Mouse (Mus musculus) hindbrain, postnatal 0 days (tissue): ENCODE data around the gene Lrrc46. TPM values are rescaled to one million over a fixed set of nuclear protein-coding genes. Genes with fewer than 3 reads are reported as not detected.

Experiments
- ATAC-seq: fragments of 200-750 bp; cut with Nextera tagmentation; 2 replicates; pipeline ENCODE4 v1.8.0; 2017; ENCODE audit warnings: mild to moderate bottlenecking, moderate TSS enrichment, moderate library complexity
- DNase-seq: peaks from one replicate; pipeline ENCODE4 v3.0.0-alpha.2; 2015; ENCODE audit warnings: low spot score
- H3K27ac ChIP-seq: fragments of 300-500 bp; sonication (generic); 2 replicates; pipeline ENCODE4 v1.5.1; 2014; ENCODE audit warnings: mild to moderate bottlenecking
- H3K27me3 ChIP-seq: fragments of 300-500 bp; sonication (generic); 2 replicates; pipeline ENCODE4 v1.6.1; 2014; ENCODE audit warnings: low read length, mixed read lengths; ENCODE audit not compliant: insufficient read depth
- H3K36me3 ChIP-seq: fragments of 300-500 bp; sonication (generic); 2 replicates; pipeline ENCODE4 v1.6.1; 2014; ENCODE audit warnings: low read length, mixed read lengths; ENCODE audit not compliant: insufficient read depth
- H3K4me1 ChIP-seq: fragments of 300-500 bp; sonication (generic); 2 replicates; pipeline ENCODE4 v1.6.1; 2014; ENCODE audit warnings: antibody characterized with exemption, low read length, mixed read lengths; ENCODE audit not compliant: insufficient read depth
- H3K4me2 ChIP-seq: fragments of 300-500 bp; sonication (generic); 2 replicates; pipeline ENCODE4 v1.6.1; 2014; ENCODE audit warnings: low read depth, mild to moderate bottlenecking, low read length, moderate library complexity, mixed read lengths
- H3K4me3 ChIP-seq: fragments of 300-500 bp; sonication (generic); 2 replicates; pipeline ENCODE4 v1.5.1; 2014; ENCODE audit warnings: low read length
- H3K9ac ChIP-seq: fragments of 300-500 bp; sonication (generic); replicated peaks from 2 replicates; pipeline ENCODE4 v1.6.1; 2014; ENCODE audit warnings: mild to moderate bottlenecking, low read length, moderate library complexity, mixed read lengths
- H3K9me3 ChIP-seq: fragments of 300-500 bp; sonication (generic); 2 replicates; pipeline ENCODE4 v1.6.1; 2016; ENCODE audit warnings: low read length, mixed read lengths
- CTCF ChIP-seq: IDR thresholded peaks from 2 replicates; pipeline ENCODE4 v1.5.1; 2016; ENCODE audit warnings: antibody characterized with exemption, control low read depth, low read depth
- WGBS: fragments of 180-500 bp; shearing (Covaris S2); extraction: QIAGEN DNeasy Blood & Tissue Kit; methylation state at CpG from one replicate; pipeline ENCODE4 v1.1.7; 2014; 5-methylcytosine and 5-hydroxymethylcytosine counted together
- polyA plus RNA-seq: library from polyadenylated mRNA; unstranded; fragments of >200 nt; fragmentation: Nextera tagmentation; extraction: Ambion mirVana; gene quantifications from 2 replicates; pipeline ENCODE4 v1.2.1, GENCODE M21; 2015
- total RNA-seq: library from RNA; depleted of rRNA; stranded (reverse); fragments of >200 nt; gene quantifications from 2 replicates; pipeline ENCODE4 v1.2.3, GENCODE M21; 2014

Lrrc46 gene
- total and polyA plus RNA-seq, 2 experiments from 2014 or later: 3.5 TPM

- H3K36me3 ChIP-seq: peaks cover 17% of the 10 kb centered on the region; the same call in 1 of the 2 replicates
- H3K9ac ChIP-seq: no peak overlapping the region
- DNase-seq (no peak), ATAC-seq (no peak)
- H3K27me3 ChIP-seq: no peaks in the 10 kb centered on the region
- no peak overlapping the region for H3K4me3 ChIP-seq
- H3K4me1 ChIP-seq: peaks cover 22% of the 10 kb centered on the region
- 73% methylated on average over 6 of the region's 6 CpGs for WGBS
- TF ChIP-seq CTCF: no peak
- peak overlapping the region; percentile 78; the same call in 1 of the 2 replicates for H3K27ac ChIP-seq
- no peak overlapping the region for H3K4me2 ChIP-seq
- no peaks in the 10 kb centered on the region for H3K9me3 ChIP-seq
Observed at GRCm38 (mm10) chr11:97049492-97050085, 8.4 kb upstream of the Lrrc46 start.

GRCm38 (mm10) chr11:97048090-97048650 is 7.0 kb upstream of the Lrrc46 start:
- Histone ChIP-seq H3K9ac (no peak overlapping the region), H3K36me3 (0 out of 2 replicates have a peak, but pooled peaks cover 6% of the 10 kb centered on the region), H3K27me3 (no peaks in the 10 kb centered on the region), H3K4me3 (no peak overlapping the region), H3K9me3 (no peaks in the 10 kb centered on the region), H3K4me1 (peaks cover 22% of the 10 kb centered on the region), H3K27ac (no peak overlapping the region), H3K4me2 (no peak overlapping the region)
- DNase-seq (no peak), ATAC-seq (no peak)
- no peak for TF ChIP-seq CTCF
- WGBS: 79% methylated on average over 8 of the region's 8 CpGs

DNA sequence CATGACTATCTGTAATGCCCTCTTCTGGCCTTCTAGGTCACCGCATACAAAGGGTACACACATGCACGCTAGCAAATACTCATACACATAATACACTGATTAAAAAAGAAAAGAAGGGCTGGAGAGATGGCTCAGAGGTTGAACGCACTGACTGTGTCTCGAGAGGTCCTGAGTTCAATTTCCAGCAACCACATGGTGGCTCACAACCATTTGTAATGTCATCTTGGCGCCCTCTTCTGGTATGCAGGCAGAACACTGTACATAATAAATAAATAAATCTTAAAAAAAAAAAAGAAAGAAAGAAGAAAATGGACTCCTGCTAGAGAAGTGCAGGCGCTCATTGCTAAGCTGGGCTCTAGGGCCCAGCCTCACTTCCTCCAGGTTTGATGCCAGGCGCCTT is 4.7 kb upstream of the Lrrc46 start:
- 85% methylated on average over 7 of the region's 7 CpGs for WGBS

GRCm38 (mm10) chr11:97044902-97045301 is 3.7 kb upstream of the Lrrc46 start:
- H3K27me3 ChIP-seq: no peaks in the 10 kb centered on the region
- DNase-seq (no peak), ATAC-seq (no peak)
- H3K9me3 ChIP-seq: no peaks in the 10 kb centered on the region
- TF ChIP-seq CTCF: no peak
- WGBS: 97% methylated on average over 8 of the region's 8 CpGs
- 0 out of 2 replicates have a peak, but pooled peaks cover 6% of the 10 kb centered on the region for H3K36me3 ChIP-seq
- H3K27ac ChIP-seq: no peak overlapping the region
- H3K4me1 ChIP-seq: peaks cover 6% of the 10 kb centered on the region; the same call in 1 of the 2 replicates
- no peak overlapping the region for H3K4me3 ChIP-seq
- no peak overlapping the region for H3K4me2 ChIP-seq
- no peak overlapping the region for H3K9ac ChIP-seq

More for the DNA sequence above, 4.7 kb upstream of the Lrrc46 start:
- Histone ChIP-seq H3K27me3 (no peaks in the 10 kb centered on the region), H3K4me1 (peaks cover 14% of the 10 kb centered on the region; the same call in 1 of the 2 replicates), H3K9me3 (no peaks in the 10 kb centered on the region), H3K36me3 (0 out of 2 replicates have a peak, but pooled peaks cover 6% of the 10 kb centered on the region), H3K27ac (no peak overlapping the region), H3K4me3 (no peak overlapping the region), H3K4me2 (no peak overlapping the region), H3K9ac (no peak overlapping the region)
- ATAC-seq: no peak
- peak; percentile 13 for DNase-seq
- peak; percentile 27 for TF ChIP-seq CTCF

DNA sequence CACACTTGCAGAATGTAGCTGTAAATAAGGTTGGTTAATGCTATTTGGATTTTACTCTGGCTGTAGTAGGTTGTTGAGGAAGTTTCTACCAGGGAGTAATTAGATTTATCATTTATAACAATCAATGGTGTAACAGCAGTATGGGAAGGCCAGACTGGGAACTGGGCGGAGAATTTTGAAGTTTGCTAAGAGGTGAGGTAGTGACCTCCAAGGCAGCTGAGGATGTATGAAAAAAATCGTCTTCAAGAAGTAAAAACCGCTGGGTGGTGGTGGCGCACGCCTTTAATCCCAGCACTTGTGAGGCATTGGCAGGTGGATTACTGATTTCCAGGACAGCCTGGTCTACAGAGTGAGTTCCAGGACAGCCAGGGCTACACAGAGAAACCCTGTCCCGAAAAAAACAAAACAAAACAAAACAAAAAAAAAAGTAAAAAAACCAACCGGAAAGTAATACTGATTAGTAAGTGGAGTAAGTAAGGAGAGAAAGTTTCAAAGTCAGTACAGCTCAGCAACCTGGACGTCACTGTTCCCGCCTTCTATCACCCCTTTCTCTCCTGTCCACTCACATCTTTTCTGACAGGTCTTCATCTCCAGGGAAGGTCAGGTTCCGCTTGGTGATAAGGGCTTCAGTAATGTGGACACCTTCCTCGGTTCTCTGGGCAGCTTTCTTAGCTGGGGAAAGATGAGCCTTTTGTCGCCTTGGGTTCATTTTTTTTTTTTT is 746 bp downstream of the Lrrc46 start:
- Histone ChIP-seq H3K4me1 (peaks cover 5% of the 10 kb centered on the region; the same call in 1 of the 2 replicates), H3K27me3 (no peaks in the 10 kb centered on the region), H3K4me2 (peak overlapping the region; percentile 71), H3K36me3 (no peaks in the 10 kb centered on the region), H3K9ac (no peak overlapping the region; the same call in 1 of the 2 replicates), H3K27ac (no peak overlapping the region), H3K4me3 (peak overlapping the region; percentile 80), H3K9me3 (no peaks in the 10 kb centered on the region)
- DNase-seq: no peak
- ATAC-seq: no peak
- TF ChIP-seq CTCF: no peak
- 53% methylated on average over 12 of the region's 12 CpGs for WGBS

- no peak for TF ChIP-seq CTCF
- no peak overlapping the region for H3K27ac ChIP-seq
- H3K4me3 ChIP-seq: no peak overlapping the region
- peaks cover 5% of the 10 kb centered on the region; the same call in 1 of the 2 replicates for H3K4me1 ChIP-seq
- DNase-seq: no peak
- H3K9ac ChIP-seq: no peak overlapping the region
- H3K36me3 ChIP-seq: no peaks in the 10 kb centered on the region
- no peak overlapping the region for H3K4me2 ChIP-seq
- H3K9me3 ChIP-seq: no peaks in the 10 kb centered on the region
- WGBS: 59% methylated on average over 7 of the region's 7 CpGs
- no peaks in the 10 kb centered on the region for H3K27me3 ChIP-seq
- no peak for ATAC-seq
Observed at GRCm38 (mm10) chr11:97038881-97039280, 2.3 kb downstream of the Lrrc46 start.
